Mouse (Mus musculus) embryonic facial prominence, embryonic 15.5 days (tissue): ENCODE data around the gene Cnih3. TPM values are rescaled to one million over a fixed set of nuclear protein-coding genes. Genes with fewer than 3 reads are reported as not detected.

Experiments used
- ATAC-seq: fragments of 200-750 bp; cut with Nextera tagmentation; 2 replicates; pipeline ENCODE4 v1.8.0; 2017; ENCODE audit warnings: low read depth, moderate TSS enrichment; ENCODE audit not compliant: insufficient number of reproducible peaks, low FRiP score, low TSS enrichment
- H3K27ac ChIP-seq: fragments of 300-500 bp; sonication (generic); replicated peaks from 2 replicates; pipeline ENCODE4 v1.5.1; 2015; ENCODE audit warnings: mild to moderate bottlenecking, inconsistent platforms
- H3K27me3 ChIP-seq: fragments of 300-500 bp; sonication (generic); 2 replicates; pipeline ENCODE4 v1.6.1; 2015; ENCODE audit warnings: inconsistent platforms
- H3K36me3 ChIP-seq: fragments of 300-500 bp; sonication (generic); 2 replicates; pipeline ENCODE4 v1.6.1; 2015; ENCODE audit warnings: mild to moderate bottlenecking, inconsistent platforms
- H3K4me1 ChIP-seq: fragments of 300-500 bp; sonication (generic); 2 replicates; pipeline ENCODE4 v1.6.1; 2015; ENCODE audit warnings: inconsistent platforms
- H3K4me2 ChIP-seq: fragments of 300-500 bp; sonication (generic); replicated peaks from 2 replicates; pipeline ENCODE4 v1.6.1; 2015; ENCODE audit warnings: mild to moderate bottlenecking, inconsistent platforms
- H3K4me3 ChIP-seq: fragments of 300-500 bp; sonication (generic); replicated peaks from 2 replicates; pipeline ENCODE4 v1.5.1; 2015; ENCODE audit warnings: mild to moderate bottlenecking, inconsistent platforms
- H3K9ac ChIP-seq: fragments of 300-500 bp; sonication (generic); 2 replicates; pipeline ENCODE4 v1.6.1; 2015; ENCODE audit warnings: inconsistent platforms
- H3K9me3 ChIP-seq: fragments of 300-500 bp; sonication (generic); replicated peaks from 2 replicates; pipeline ENCODE4 v1.6.1; 2016; ENCODE audit warnings: inconsistent platforms
- WGBS: fragments of 180-500 bp; shearing (Covaris S2); methylation state at CpG from one replicate; pipeline ENCODE4 v1.1.7; 2015; 5-methylcytosine and 5-hydroxymethylcytosine counted together
- polyA plus RNA-seq: library from polyadenylated mRNA; unstranded; fragments of >200 nt; fragmentation: Nextera tagmentation; extraction: Ambion mirVana; gene quantifications from 2 replicates; pipeline ENCODE4 v1.2.1, GENCODE M21; 2015

The Cnih3 gene
- polyA plus RNA-seq, 1 experiment from 2014 or later, result 1.8 TPM

DNA sequence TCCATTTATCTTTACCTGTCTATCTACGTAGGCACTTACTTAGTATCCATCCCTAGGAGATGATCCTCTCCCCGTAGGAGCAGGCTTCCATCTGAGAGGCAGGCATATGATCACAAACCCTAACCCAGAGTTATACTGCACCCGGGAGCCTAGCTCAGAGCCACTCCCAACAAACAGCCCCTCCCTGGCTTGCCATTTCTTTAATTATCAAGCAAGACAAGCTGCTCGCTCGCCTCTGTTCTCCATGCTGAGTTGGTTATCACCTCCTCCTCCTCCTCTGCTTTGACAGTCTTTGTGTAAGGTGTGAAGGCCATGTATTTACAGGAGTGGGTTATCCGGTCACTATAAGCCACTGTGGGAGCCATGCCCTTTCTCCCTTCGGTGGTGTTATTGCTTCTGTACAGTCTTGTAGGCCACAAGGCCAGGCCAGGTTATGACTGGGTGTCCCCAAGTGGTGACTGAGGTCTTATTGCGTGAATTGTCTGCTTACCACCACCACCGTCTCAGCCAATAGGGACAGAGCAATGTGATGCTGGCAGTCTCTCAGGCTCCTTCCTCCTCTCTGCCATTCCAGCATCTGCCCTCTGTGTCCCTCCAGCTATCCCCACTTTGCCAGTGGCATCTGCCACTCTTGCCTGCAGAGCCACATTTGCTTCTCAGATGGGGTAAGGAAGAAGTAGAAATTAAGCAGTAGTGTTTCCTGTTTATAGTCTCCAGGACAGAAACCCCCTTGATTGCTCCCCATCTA lies 22.4 kb downstream of the Cnih3 start:
- H3K4me2 ChIP-seq, result no peak overlapping the region
- WGBS, result 79% methylated on average over 9 of the region's 9 CpGs
- no peak for ATAC-seq
- no peaks in the 10 kb centered on the region for H3K9me3 ChIP-seq
- no peak overlapping the region for H3K9ac ChIP-seq
- no peak overlapping the region for H3K27ac ChIP-seq
- H3K4me3 ChIP-seq, result no peak overlapping the region
- H3K4me1 ChIP-seq, result 0 out of 2 replicates have a peak, but pooled peaks cover 3% of the 10 kb centered on the region
- no peaks in the 10 kb centered on the region for H3K36me3 ChIP-seq
- H3K27me3 ChIP-seq, result 0 out of 2 replicates have a peak, but pooled peaks cover 7% of the 10 kb centered on the region

DNA sequence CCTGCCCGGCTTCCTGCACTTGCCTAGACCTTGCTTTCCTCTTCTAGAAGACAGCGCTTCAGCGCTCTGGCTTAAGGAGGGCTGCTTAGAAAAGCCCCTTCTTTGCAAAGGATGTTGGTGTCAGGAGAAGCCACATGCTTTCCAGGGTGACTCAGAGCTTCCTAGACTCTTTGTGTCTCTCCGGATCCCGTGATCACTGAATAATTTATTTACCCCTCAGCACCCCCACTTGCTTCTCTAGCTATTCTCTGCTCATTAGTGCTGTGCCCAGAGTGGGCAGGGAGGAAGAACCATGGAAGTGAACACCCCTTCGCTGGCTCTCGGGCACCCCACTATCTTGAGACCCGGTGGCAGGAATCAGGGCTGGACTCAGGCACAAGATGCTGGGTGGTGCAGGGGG lies 24.0 kb downstream of the Cnih3 start:
- no peak overlapping the region for H3K27ac ChIP-seq
- no peak for ATAC-seq
- no peak overlapping the region for H3K4me2 ChIP-seq
- H3K27me3 ChIP-seq, result 0 out of 2 replicates have a peak, but pooled peaks cover 7% of the 10 kb centered on the region
- H3K9ac ChIP-seq, result no peak overlapping the region
- no peaks in the 10 kb centered on the region for H3K36me3 ChIP-seq
- WGBS, result 68% methylated on average over 8 of the region's 8 CpGs
- no peaks in the 10 kb centered on the region for H3K9me3 ChIP-seq
- H3K4me3 ChIP-seq, result no peak overlapping the region
- no peaks in the 10 kb centered on the region for H3K4me1 ChIP-seq

DNA sequence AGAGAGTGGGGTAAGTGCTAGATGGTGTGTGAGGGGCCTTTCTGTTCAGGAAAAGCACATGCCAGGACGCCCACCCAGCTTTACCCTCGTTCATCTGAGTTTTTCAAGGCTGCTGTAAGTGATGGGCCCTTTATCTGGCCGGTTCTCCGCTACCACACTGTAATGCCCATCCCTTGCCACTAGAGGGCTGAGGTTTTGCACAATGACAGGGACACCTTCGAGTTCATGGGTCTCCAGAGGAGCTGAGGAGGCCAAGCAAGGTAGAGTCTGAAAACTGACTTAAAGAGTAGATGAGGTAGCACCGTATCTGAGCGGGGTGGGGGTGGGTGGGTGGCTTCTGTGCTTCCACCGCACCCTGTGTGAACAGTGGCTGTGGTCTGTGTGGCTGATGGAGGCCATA lies 27.2 kb downstream of the Cnih3 start:
- H3K27ac ChIP-seq, result no peak overlapping the region
- 0 out of 2 replicates have a peak, but pooled peaks cover 7% of the 10 kb centered on the region for H3K27me3 ChIP-seq
- no peak overlapping the region for H3K9ac ChIP-seq
- no peak overlapping the region for H3K4me2 ChIP-seq
- no peak for ATAC-seq
- H3K9me3 ChIP-seq, result no peaks in the 10 kb centered on the region
- H3K4me3 ChIP-seq, result no peak overlapping the region
- 21% methylated on average over 8 of the region's 8 CpGs for WGBS
- H3K36me3 ChIP-seq, result no peaks in the 10 kb centered on the region
- H3K4me1 ChIP-seq, result no peaks in the 10 kb centered on the region

DNA sequence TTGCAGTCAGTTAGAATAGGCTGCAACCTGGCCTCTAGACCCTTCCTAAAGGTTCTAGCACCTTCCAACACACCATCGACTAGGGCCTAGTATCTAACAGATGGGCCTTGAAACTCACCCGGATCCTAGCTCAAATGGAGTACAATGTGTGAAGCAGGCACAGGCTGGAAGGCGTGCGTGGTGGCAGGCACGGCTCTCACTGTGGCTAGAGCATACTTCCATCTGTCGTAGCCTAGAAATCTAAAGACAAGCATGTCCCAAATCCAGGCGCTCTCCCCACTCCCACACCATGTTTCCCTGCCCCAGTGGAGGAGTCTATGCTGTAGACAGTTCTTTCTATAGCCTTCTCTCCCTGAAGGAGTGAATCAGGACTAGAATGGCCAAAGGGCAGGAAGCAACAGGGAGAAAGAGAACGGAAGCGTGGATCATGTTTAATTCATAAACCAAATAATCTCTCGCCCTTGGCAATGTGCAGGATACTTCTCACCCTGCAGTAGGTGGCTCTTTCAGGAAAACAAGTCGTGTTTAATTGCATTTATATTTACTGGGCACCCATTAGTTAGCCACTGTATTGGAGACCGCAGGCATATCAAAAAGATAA lies 29.1 kb downstream of the Cnih3 start:
- Histone ChIP-seq H3K9ac (no peak overlapping the region), H3K4me1 (no peaks in the 10 kb centered on the region), H3K36me3 (no peaks in the 10 kb centered on the region), H3K9me3 (no peaks in the 10 kb centered on the region), H3K4me3 (no peak overlapping the region), H3K4me2 (no peak overlapping the region), H3K27me3 (0 out of 2 replicates have a peak, but pooled peaks cover 7% of the 10 kb centered on the region), H3K27ac (no peak overlapping the region)
- ATAC-seq, result no peak
- 77% methylated on average over 12 of the region's 12 CpGs for WGBS

DNA sequence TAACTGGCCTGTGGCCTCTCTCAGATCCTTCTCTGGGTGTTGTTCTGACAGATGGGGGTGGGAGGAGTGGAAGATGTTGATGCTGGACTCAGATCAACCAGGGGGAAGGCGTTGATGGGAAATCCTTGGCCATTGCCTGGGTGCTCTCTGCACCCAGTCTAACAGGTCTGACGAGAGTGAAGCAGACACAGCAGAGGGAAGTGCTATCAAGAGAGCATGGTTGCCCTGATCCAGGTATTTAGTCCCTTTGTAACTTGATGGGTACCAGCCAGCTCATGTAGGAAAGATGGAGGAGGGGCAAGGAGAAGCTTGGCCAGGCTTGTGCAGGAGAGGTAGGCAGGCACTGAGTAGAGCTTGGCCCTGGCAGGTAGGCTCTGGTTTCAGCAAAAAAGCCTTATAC lies 36.8 kb downstream of the Cnih3 start:
- Histone ChIP-seq H3K36me3 (no peaks in the 10 kb centered on the region), H3K4me3 (no peak overlapping the region), H3K9me3 (no peaks in the 10 kb centered on the region), H3K4me2 (no peak overlapping the region), H3K4me1 (0 out of 2 replicates have a peak, but pooled peaks cover 4% of the 10 kb centered on the region), H3K9ac (no peak overlapping the region), H3K27me3 (no peaks in the 10 kb centered on the region), H3K27ac (no peak overlapping the region)
- WGBS, result 67% methylated on average over 2 of the region's 2 CpGs
- no peak for ATAC-seq

DNA sequence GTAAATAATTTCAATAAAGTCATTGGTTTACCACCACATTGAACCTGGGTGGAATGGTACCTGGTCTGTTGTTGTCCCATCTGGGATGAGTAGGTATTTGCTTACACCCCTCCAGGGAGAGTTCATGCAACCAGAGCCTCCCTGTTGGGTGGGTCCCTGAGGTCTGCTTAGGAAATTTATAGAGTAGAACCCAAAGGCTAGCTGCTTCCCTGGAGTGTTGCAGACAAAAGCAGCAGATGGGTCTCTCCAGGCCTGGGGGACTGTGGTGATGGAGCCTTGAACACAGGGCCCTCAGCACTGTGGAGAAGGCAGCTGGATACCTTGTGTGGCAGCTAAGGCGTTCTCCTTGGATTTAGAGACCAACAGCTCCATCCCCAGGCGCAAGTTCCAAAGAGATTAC lies 40.1 kb downstream of the Cnih3 start:
- no peaks in the 10 kb centered on the region for H3K36me3 ChIP-seq
- no peak overlapping the region for H3K9ac ChIP-seq
- no peak overlapping the region for H3K27ac ChIP-seq
- WGBS, result 90% methylated on average over 2 of the region's 2 CpGs
- ATAC-seq, result peak; percentile 64
- H3K4me2 ChIP-seq, result no peak overlapping the region
- H3K4me3 ChIP-seq, result no peak overlapping the region
- H3K27me3 ChIP-seq, result no peaks in the 10 kb centered on the region
- no peaks in the 10 kb centered on the region for H3K9me3 ChIP-seq
- 0 out of 2 replicates have a peak, but pooled peaks cover 4% of the 10 kb centered on the region for H3K4me1 ChIP-seq

DNA sequence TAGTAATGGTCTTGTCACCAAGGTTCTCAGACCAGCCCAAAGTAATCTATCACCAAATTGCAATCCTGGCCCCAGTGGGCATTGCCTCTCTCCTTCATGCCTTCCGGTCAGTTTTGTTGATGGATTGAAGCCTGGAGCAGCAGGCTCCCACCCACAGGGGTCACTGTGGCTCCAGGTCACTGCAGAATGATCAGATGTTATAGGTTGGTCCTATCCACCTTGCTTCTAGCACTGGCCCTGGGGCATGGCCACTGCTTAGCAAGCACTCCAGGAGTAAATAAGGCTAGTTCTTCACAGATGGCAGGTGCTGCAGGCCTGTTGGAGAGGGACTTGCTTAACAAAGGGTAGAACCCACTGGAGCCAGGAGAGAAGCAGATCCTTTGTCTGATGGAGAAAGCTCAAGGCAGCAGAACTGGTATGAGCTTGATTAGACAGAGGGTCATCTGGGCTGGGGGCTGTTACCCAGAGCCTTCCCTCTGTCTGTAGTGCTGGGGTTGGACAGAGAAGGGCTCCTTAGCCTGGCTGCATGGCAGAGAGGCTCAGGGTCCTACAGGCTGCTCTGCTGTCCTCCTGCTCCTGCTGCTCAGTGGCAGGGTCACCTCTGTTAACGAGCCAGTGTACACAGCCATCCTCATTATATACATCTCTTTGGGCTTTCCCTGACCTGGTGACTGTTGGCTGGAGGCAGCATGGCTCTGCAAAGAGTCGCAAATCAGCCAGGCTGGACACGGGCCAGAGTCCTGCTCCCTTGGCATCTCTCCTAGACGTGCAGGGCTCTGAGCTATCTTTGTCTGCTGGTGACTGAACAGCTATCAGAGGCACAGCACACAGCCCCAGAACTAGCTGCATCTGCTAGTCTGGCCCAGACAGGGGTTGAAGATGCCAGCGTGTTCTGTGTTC lies 41.1 kb downstream of the Cnih3 start:
- ATAC-seq, result 0 out of 2 replicates have a peak, but pooled peaks have one; percentile 49
- Histone ChIP-seq H3K4me1 (0 out of 2 replicates have a peak, but pooled peaks cover 4% of the 10 kb centered on the region), H3K36me3 (no peaks in the 10 kb centered on the region), H3K9me3 (no peaks in the 10 kb centered on the region), H3K27ac (no peak overlapping the region), H3K4me3 (no peak overlapping the region), H3K9ac (no peak overlapping the region), H3K27me3 (no peaks in the 10 kb centered on the region), H3K4me2 (no peak overlapping the region)
- WGBS, result 64% methylated on average over 6 of the region's 6 CpGs

DNA sequence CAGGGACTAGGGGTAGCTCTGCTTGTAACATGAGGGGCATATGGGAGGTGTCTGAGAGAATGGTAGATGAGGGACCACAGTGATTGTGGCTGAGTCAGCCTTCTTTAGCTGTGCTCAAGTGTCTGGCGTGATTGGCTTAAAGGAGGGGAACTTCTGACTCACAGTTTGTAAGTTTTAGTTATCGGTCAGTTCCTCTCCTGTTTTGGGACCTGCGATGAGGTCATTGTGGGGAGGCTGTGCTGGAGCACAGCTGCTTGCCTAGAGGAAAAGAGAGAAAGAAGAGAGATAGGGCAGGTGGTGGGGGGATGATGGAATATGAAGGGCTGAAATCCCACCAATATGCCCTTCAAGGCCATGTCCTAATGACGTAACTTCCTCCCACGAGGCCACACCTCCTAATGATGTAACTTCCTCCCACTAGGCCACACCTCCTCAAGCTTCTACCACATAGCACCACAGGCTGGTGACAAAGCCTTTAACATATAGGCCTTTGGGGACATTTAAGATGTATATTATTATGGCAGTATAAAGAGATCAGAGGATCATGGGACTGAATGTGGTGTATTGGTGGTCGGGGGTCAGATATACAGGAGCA lies 42.9 kb downstream of the Cnih3 start:
- no peak overlapping the region for H3K9ac ChIP-seq
- no peaks in the 10 kb centered on the region for H3K36me3 ChIP-seq
- no peak overlapping the region for H3K4me2 ChIP-seq
- 82% methylated on average over 6 of the region's 6 CpGs for WGBS
- H3K27ac ChIP-seq, result no peak overlapping the region
- H3K9me3 ChIP-seq, result no peaks in the 10 kb centered on the region
- H3K4me3 ChIP-seq, result no peak overlapping the region
- no peak for ATAC-seq
- H3K27me3 ChIP-seq, result no peaks in the 10 kb centered on the region
- 0 out of 2 replicates have a peak, but pooled peaks cover 4% of the 10 kb centered on the region for H3K4me1 ChIP-seq

DNA sequence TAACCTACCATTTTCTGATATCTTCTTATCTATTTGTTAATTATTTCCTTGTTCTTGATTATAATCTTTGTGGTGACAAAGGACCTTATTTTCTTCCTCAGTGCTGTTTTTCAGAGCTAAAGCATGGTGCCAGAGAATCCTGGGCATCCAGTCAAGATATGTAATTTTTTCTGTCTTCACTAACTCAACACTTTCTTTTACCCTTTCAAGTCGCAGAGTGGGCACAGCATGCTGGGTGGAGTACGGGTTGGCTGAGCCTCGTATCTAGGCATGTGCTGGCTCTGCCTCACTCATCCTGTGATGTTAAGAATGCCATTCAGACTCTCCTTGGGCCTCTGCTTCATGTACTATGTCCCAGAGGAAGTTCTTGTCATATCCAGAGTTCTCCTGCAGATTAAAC lies 46.8 kb downstream of the Cnih3 start:
- Histone ChIP-seq H3K9ac (no peak overlapping the region), H3K4me2 (no peak overlapping the region), H3K4me1 (no peaks in the 10 kb centered on the region), H3K27ac (no peak overlapping the region), H3K36me3 (no peaks in the 10 kb centered on the region), H3K27me3 (no peaks in the 10 kb centered on the region), H3K4me3 (no peak overlapping the region), H3K9me3 (no peaks in the 10 kb centered on the region)
- no peak for ATAC-seq
- WGBS, result 69% methylated on average over 3 of the region's 3 CpGs

DNA sequence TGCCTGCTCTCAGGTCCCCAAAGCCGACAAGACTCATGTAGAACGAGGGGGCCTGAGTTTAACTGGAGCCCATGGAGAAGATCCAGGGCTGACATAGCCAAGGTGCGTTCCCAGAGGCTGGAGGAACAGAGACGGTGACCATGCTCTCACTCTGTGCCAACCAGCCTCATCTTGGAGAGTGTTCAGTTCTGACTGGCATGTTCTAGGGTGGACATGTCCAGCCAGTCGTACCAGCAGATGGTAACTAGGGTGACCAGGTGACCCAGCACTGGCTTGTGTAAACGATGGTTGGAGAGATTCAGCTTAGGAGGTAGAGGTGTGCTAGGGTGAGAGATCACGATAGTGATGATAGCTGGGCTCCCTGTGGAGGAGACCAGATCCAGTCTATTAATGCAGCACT lies 50.6 kb downstream of the Cnih3 start:
- Histone ChIP-seq H3K9me3 (no peaks in the 10 kb centered on the region), H3K4me2 (no peak overlapping the region), H3K9ac (no peak overlapping the region), H3K4me1 (no peaks in the 10 kb centered on the region), H3K36me3 (no peaks in the 10 kb centered on the region), H3K27ac (no peak overlapping the region), H3K27me3 (no peaks in the 10 kb centered on the region), H3K4me3 (no peak overlapping the region)
- 81% methylated on average over 7 of the region's 7 CpGs for WGBS
- no peak for ATAC-seq

DNA sequence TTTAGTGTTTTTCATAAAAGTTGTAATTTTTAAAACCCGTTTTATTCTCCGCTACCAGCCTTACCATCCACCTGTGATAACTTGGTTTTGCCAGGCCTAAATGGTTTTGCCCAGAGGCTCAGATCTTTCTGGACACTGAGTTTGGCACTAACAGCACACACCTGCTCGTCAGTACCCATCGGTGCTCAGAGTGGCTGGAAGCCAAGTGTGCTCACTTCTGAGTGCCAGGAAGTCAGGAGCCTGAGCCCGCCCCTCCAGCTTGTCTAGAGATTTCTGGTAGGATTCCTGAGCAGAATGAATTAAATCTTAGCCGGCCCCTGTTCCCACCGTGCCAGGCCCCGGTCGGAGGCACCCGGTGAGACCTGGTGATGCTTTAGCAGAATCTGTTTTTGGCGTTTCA lies 54.9 kb downstream of the Cnih3 start:
- no peaks in the 10 kb centered on the region for H3K9me3 ChIP-seq
- H3K36me3 ChIP-seq, result no peaks in the 10 kb centered on the region
- no peaks in the 10 kb centered on the region for H3K4me1 ChIP-seq
- no peaks in the 10 kb centered on the region for H3K27me3 ChIP-seq
- 68% methylated on average over 11 of the region's 11 CpGs for WGBS
- H3K4me2 ChIP-seq, result no peak overlapping the region
- no peak overlapping the region for H3K4me3 ChIP-seq
- H3K9ac ChIP-seq, result no peak overlapping the region
- no peak for ATAC-seq
- no peak overlapping the region for H3K27ac ChIP-seq
